Mouse (Mus musculus) forebrain, embryonic 12.5 days (tissue): ENCODE measurements around the gene Prune2. TPM values are rescaled to one million over a fixed set of nuclear protein-coding genes. Genes with fewer than 3 reads are reported as not detected.
A peak's percentile ranks its signal among the peaks of the same experiment; 100 is the strongest.

Experiments
- ATAC-seq: fragments of 200-750 bp; cut with Nextera tagmentation; 2 replicates; pipeline ENCODE4 v1.8.0; 2017; ENCODE audit warnings: moderate TSS enrichment; ENCODE audit not compliant: low FRiP score
- H3K27ac ChIP-seq: fragments of 300-500 bp; sonication (generic); 2 replicates; pipeline ENCODE4 v1.5.1; 2016; ENCODE audit warnings: mild to moderate bottlenecking
- H3K27me3 ChIP-seq: fragments of 300-500 bp; sonication (generic); 2 replicates; pipeline ENCODE4 v1.6.1; 2016; ENCODE audit warnings: mild to moderate bottlenecking
- H3K36me3 ChIP-seq: fragments of 300-500 bp; sonication (generic); replicated peaks from 2 replicates; pipeline ENCODE4 v1.6.1; 2016; ENCODE audit warnings: mild to moderate bottlenecking
- H3K4me1 ChIP-seq: fragments of 300-500 bp; sonication (generic); 2 replicates; pipeline ENCODE4 v1.6.1; 2016
- H3K4me2 ChIP-seq: fragments of 300-500 bp; sonication (generic); 2 replicates; pipeline ENCODE4 v1.6.1; 2016; ENCODE audit warnings: mild to moderate bottlenecking, moderate library complexity
- H3K4me3 ChIP-seq: fragments of 300-500 bp; sonication (generic); replicated peaks from 2 replicates; pipeline ENCODE4 v1.5.1; 2016; ENCODE audit warnings: mild to moderate bottlenecking
- H3K9ac ChIP-seq: fragments of 300-500 bp; sonication (generic); 2 replicates; pipeline ENCODE4 v1.6.1; 2016; ENCODE audit warnings: mild to moderate bottlenecking
- H3K9me3 ChIP-seq: fragments of 300-500 bp; sonication (generic); 2 replicates; pipeline ENCODE4 v1.6.1; 2016
- WGBS: fragments of 180-500 bp; shearing (Covaris S2); methylation state at CpG from one replicate; pipeline ENCODE4 v1.1.7; 2016; 5-methylcytosine and 5-hydroxymethylcytosine counted together
- polyA plus RNA-seq: library from polyadenylated mRNA; unstranded; fragments of >200 nt; fragmentation: Nextera tagmentation; extraction: Ambion mirVana; gene quantifications from 2 replicates; pipeline ENCODE4 v1.2.1, GENCODE M21; 2016

The Prune2 gene
- polyA plus RNA-seq, 1 experiment from 2014 or later = 2.8 TPM

DNA sequence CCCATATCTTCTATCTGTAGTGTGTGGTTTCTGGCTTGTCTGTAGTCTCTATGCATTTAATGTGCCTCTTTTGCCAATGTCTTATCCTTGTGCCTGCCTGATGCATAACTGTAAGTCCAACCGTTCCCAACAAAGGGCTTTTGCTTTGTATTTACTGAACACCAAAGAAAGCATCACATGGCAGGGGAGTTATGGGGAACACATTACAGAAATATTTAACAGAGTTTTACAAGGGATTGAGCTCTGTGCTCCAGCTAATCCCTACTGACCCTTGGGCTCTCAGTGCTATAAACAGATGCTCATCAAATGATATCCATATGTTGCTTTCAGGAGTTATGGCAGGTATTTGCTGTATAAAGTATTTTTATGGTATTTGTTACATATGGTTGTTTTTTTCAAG lies 116.3 kb downstream of the Prune2 start:
- WGBS = 79% methylated on average over 1 of the region's 1 CpGs
- no peak overlapping the region for H3K4me3 ChIP-seq
- no peaks in the 10 kb centered on the region for H3K36me3 ChIP-seq
- H3K9ac ChIP-seq = no peak overlapping the region
- no peak overlapping the region for H3K27ac ChIP-seq
- no peaks in the 10 kb centered on the region for H3K9me3 ChIP-seq
- no peaks in the 10 kb centered on the region for H3K27me3 ChIP-seq
- no peak for ATAC-seq
- H3K4me1 ChIP-seq = no peaks in the 10 kb centered on the region
- no peak overlapping the region for H3K4me2 ChIP-seq

DNA sequence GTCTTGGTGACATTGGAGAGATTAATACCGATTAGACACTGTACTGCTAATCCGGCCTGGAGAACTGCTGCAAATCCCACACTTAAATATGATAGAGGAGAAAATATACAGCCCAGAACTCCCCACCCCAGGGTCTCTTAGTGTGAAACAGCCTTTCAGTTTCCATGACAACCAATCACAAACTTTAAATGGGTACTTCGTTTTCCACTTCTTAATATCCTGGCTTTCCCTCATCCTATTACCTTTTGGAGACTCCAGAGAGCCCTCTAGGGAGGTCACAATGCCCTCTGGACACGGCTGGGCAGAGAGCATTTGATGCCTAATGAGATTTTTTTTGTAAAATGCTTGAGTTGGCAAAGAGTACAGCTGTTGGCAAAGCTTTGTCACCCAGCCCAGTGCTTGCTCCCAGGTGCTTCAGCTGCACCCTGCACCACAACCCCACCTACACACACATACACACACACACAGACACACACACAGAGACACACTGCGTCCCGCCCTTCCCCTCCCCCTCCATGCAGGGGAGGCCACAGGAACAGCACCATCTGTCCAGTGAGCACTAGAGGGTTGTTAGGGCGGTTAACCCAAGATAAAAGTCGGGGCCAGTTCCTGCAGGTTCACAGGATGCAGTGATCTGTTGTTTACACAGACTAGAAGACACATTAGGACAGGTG lies 122.9 kb downstream of the Prune2 start:
- 55% methylated on average over 8 of the region's 8 CpGs for WGBS
- H3K27me3 ChIP-seq = no peaks in the 10 kb centered on the region
- H3K4me3 ChIP-seq = no peak overlapping the region
- no peaks in the 10 kb centered on the region for H3K36me3 ChIP-seq
- no peak for ATAC-seq
- H3K27ac ChIP-seq = no peak overlapping the region
- H3K9me3 ChIP-seq = no peaks in the 10 kb centered on the region
- H3K4me1 ChIP-seq = peaks cover 10% of the 10 kb centered on the region; the same call in 1 of the 2 replicates
- no peak overlapping the region for H3K4me2 ChIP-seq
- H3K9ac ChIP-seq = no peak overlapping the region

DNA sequence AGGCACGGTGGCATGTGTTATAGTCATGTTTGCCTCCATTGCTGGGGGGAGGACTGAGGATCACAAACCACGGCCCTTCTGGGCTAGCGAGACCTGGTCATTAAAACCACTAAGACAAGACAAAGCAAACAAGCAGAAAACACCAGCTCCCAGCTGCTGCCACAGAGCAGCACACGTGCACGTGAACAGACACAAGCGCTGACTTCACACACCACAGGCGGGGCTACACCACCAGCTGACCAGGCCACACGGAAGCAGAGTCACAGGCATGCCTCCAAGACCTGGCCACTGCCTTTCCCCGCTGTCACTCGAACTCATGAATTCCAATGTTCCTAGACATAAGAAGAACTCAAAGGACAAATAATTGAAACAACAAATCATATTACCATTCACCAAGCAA lies 125.5 kb downstream of the Prune2 start:
- H3K36me3 ChIP-seq = no peaks in the 10 kb centered on the region
- H3K4me3 ChIP-seq = no peak overlapping the region
- H3K4me1 ChIP-seq = peaks cover 10% of the 10 kb centered on the region; the same call in 1 of the 2 replicates
- H3K9me3 ChIP-seq = no peaks in the 10 kb centered on the region
- no peak for ATAC-seq
- no peaks in the 10 kb centered on the region for H3K27me3 ChIP-seq
- H3K27ac ChIP-seq = no peak overlapping the region
- H3K4me2 ChIP-seq = no peak overlapping the region
- no peak overlapping the region for H3K9ac ChIP-seq
- 88% methylated on average over 10 of the region's 10 CpGs for whole genome bisulfite sequencing

DNA sequence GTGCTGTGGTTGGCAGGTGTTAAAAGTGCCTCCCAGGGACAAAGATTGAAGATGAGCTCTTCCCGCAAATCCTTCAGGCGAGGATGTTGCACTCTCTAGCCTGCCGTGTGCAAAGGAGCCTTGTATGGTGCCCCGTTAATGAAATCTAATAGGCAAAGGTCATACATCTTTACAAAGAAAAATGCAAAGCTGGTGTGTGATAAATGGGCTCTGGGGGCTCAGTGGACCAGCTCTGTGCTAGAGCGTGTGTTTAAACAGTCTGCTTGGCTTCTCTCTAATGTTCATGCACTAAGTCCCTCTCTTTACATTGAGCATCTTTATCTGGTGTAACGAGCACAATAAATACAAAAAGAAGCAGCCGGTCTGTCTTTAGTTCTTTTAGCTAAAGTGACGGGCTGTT lies 138.1 kb downstream of the Prune2 start:
- Histone ChIP-seq H3K27ac (no peak overlapping the region), H3K4me2 (no peak overlapping the region), H3K27me3 (no peaks in the 10 kb centered on the region), H3K4me3 (no peak overlapping the region), H3K9me3 (no peaks in the 10 kb centered on the region), H3K36me3 (no peaks in the 10 kb centered on the region), H3K9ac (no peak overlapping the region), H3K4me1 (peaks cover 11% of the 10 kb centered on the region; the same call in 1 of the 2 replicates)
- WGBS = 26% methylated on average over 8 of the region's 8 CpGs
- ATAC-seq = no peak

DNA sequence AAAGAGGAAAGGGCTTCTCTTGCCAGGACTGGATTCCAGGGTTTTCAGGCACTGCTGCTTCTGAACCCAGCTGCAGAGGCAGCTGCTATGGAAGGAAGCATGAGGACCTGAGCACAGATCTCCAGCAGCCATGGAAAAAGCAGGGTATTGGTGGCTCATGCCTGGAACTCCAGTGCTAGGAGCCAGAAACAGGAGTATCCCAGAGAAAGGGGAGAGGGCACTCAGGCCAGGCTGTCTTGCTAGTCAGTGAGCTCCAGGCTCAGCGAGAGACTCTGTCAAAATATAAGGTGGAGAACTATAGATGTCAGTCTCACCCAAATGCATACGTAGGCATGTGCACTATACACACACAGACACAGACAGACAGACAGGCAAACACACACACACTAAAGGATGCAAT lies 140.4 kb downstream of the Prune2 start:
- no peak overlapping the region for H3K4me2 ChIP-seq
- no peaks in the 10 kb centered on the region for H3K27me3 ChIP-seq
- no peak overlapping the region for H3K9ac ChIP-seq
- ATAC-seq = no peak
- WGBS = 90% methylated on average over 2 of the region's 2 CpGs
- no peak overlapping the region for H3K4me3 ChIP-seq
- no peaks in the 10 kb centered on the region for H3K36me3 ChIP-seq
- no peak overlapping the region for H3K27ac ChIP-seq
- H3K9me3 ChIP-seq = no peaks in the 10 kb centered on the region
- peaks cover 11% of the 10 kb centered on the region; the same call in 1 of the 2 replicates for H3K4me1 ChIP-seq

DNA sequence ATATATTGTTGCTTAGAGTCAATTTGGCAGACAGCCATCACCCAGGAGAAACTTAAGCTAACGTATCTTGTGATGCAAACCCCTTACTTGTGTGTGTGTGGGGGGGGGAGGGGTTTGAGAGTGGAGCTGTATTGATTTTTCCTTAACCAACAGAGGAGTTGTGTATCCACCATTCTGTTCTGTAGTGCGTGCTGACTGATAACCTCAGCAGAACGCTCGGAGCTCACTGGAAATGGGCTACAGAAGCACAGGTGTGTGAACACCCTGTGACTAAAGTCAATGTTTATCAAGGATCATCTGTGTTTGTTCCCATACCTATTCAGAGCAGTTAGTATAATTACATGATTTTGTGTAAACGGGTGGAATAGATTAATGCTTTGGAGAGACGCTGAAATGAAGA lies 141.3 kb downstream of the Prune2 start:
- Histone ChIP-seq H3K27ac (no peak overlapping the region), H3K4me3 (no peak overlapping the region), H3K9me3 (no peaks in the 10 kb centered on the region), H3K27me3 (no peaks in the 10 kb centered on the region), H3K36me3 (no peaks in the 10 kb centered on the region), H3K9ac (no peak overlapping the region), H3K4me2 (no peak overlapping the region), H3K4me1 (peaks cover 11% of the 10 kb centered on the region; the same call in 1 of the 2 replicates)
- 85% methylated on average over 6 of the region's 6 CpGs for WGBS
- no peak for ATAC-seq

DNA sequence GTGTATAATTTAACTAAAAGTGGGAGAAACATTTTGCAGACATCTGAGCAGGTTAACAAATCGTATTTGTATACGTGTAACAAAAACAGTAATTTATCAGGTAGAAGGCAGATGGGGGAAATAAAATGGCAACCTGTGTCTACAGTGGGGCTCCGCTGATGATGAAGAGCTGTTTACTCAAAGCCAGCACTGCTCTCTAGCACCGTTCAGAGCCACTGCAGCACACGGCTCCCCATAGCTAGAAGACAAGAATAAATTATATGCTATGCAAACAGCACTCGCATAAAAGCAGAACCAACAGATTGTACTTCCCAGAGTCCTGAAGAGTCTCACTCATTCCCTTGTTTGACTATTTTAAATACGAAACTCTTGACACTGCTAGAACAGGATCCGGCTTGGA lies 152.9 kb downstream of the Prune2 start:
- WGBS = 86% methylated on average over 8 of the region's 8 CpGs
- Histone ChIP-seq H3K4me1 (no peaks in the 10 kb centered on the region), H3K27ac (no peak overlapping the region), H3K4me3 (no peak overlapping the region), H3K9me3 (no peaks in the 10 kb centered on the region), H3K36me3 (no peaks in the 10 kb centered on the region), H3K4me2 (no peak overlapping the region), H3K27me3 (no peaks in the 10 kb centered on the region), H3K9ac (no peak overlapping the region)
- ATAC-seq = no peak

DNA sequence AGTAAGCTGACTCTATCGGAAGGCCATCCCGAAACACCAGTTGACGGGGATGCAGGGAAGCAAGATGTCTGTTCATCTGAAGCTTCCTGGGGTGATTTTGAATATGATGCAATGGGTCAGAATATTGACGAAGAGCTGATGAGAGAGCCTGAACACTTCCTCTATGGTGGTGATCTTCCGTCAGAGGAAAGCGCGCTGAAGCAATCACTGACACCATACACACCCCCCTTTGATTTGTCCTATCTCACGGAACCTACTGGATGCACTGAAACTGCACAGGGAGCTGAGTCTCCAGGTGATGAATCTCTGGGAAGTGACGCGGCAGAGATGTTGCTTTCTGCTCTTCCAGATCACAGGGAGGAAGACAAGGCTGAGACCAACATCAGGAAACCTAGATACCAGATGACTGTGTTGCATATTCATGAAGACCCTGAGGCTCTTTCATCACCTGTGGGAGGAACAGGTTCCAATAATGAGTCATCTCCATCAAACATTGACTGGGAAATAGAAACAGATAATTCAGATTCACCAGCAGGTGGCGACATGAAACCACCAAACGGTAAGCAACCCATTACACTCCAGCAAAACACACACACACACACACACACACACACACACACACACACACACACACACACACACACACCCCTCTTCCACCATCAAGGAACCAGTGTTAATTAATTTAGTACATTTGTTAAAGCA lies 168.3 kb downstream of the Prune2 start:
- H3K4me1 ChIP-seq = no peaks in the 10 kb centered on the region
- no peak overlapping the region for H3K4me3 ChIP-seq
- no peak overlapping the region for H3K9ac ChIP-seq
- no peaks in the 10 kb centered on the region for H3K36me3 ChIP-seq
- peak; percentile 44; the same call in 1 of the 2 replicates for ATAC-seq
- H3K9me3 ChIP-seq = no peaks in the 10 kb centered on the region
- H3K4me2 ChIP-seq = no peak overlapping the region
- 72% methylated on average over 12 of the region's 12 CpGs for WGBS
- H3K27me3 ChIP-seq = peaks cover 6% of the 10 kb centered on the region; the same call in 1 of the 2 replicates
- no peak overlapping the region for H3K27ac ChIP-seq

DNA sequence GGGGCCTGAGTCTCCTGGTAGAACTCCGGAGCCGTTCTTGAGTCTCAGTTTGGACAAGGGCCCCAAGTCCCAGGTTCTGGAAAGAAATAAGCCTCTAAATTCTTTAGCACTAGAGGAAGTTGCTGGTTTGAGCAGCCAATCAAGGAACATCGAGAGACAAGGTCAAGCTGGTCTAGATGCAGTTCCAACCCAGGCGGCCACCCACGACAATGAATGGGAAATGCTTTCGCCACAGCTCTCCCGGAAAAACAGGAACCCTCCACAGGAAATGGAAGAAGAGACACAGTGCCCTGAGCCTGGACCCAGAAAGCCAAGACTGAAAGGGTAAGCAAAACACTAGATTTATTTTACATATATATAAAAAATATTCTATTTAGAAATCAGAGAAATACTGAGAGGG lies 169.5 kb downstream of the Prune2 start:
- Histone ChIP-seq H3K9ac (no peak overlapping the region), H3K27ac (no peak overlapping the region), H3K4me3 (no peak overlapping the region), H3K36me3 (no peaks in the 10 kb centered on the region), H3K4me2 (no peak overlapping the region), H3K27me3 (peaks cover 6% of the 10 kb centered on the region; the same call in 1 of the 2 replicates), H3K4me1 (no peaks in the 10 kb centered on the region), H3K9me3 (no peaks in the 10 kb centered on the region)
- WGBS = 89% methylated on average over 7 of the region's 7 CpGs
- no peak for ATAC-seq

DNA sequence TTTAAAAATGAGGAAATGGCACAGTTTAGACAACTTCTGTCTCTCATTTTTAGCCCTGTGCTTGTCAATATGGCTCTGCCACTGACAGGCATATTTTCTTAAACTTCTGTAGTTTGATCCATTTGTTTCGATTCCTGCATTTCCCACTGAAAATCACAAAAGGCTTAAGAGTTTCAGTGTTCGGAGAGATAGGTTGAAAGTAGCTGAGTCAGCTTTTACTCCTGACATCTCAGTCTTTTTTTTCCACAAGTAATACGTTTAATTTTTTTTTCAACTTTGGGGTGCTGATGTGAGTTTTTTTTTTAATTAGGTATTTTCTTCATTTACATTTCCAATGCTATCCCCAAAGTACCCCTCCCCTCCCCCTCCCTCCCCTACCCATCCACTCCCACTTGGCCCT lies 174.6 kb downstream of the Prune2 start:
- ATAC-seq = no peak
- H3K9ac ChIP-seq = no peak overlapping the region
- no peaks in the 10 kb centered on the region for H3K36me3 ChIP-seq
- no peaks in the 10 kb centered on the region for H3K9me3 ChIP-seq
- no peak overlapping the region for H3K4me3 ChIP-seq
- no peaks in the 10 kb centered on the region for H3K27me3 ChIP-seq
- H3K4me1 ChIP-seq = no peaks in the 10 kb centered on the region
- H3K4me2 ChIP-seq = no peak overlapping the region
- H3K27ac ChIP-seq = no peak overlapping the region
- 90% methylated on average over 3 of the region's 3 CpGs for WGBS

DNA sequence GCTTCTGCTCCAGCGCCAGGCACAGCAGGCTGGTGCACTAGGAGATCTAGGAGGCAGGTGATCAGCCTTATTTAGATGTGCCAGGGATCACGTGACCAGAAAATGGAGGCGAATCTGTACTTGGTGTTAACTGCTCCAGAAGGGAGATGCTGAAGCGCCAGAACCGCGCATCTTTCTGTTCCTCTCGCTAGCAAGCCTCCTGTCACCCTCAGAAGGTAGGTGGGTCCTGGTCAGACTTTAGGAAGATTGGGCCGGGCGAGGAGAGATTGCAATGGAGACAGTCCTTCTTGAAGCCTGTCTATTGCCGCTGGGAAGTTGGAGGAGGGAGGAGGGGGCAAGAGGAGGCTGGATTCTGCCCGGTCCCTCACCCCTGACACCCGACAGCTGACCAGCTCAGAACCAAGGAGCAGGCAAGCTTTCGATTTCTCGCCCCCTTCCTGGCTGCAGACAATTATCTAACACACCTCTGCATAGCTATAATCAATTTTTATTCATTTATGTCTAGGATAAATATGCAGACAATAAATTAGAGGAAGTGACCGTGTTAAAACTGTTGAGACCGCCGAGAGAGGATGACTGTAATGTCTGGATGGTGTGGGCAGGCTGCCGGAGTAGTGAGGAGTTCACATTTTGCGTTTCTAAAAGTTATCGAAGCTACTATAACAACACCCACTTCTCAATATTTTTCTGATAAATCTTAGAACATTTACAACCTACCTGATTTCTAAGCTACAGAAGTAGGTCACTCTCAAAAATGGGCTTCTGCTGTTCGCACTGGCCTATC lies 181.0 kb downstream of the Prune2 start:
- H3K4me2 ChIP-seq = peak overlapping the region; percentile 69
- peaks cover 5% of the 10 kb centered on the region; the same call in 1 of the 2 replicates for H3K4me1 ChIP-seq
- H3K27ac ChIP-seq = no peak overlapping the region
- H3K36me3 ChIP-seq = no peaks in the 10 kb centered on the region
- no peaks in the 10 kb centered on the region for H3K27me3 ChIP-seq
- peak; percentile 93 for ATAC-seq
- WGBS = 11% methylated on average over 21 of the region's 21 CpGs
- peak overlapping the region; percentile 46 for H3K4me3 ChIP-seq
- peak overlapping the region; percentile 53 for H3K9ac ChIP-seq
- H3K9me3 ChIP-seq = no peaks in the 10 kb centered on the region

DNA sequence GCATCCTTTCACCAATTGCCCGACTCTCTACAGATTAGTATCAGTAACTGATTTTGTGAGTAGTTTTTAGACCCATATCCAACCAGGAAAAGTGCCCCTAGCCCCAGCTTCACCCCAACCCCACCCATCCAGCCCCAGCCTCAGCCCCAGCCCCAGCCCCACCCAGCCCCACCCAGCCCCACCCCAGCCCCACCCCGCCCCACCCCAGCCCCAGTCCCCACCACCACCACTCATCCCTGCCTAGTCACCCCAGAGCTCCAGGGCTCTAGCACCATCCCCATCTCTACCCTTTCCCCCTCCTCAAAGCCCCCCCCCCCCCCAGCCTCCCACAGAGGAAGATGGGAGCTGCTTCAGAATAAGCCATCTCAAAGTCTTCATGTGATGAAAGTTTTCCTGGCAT lies 181.7 kb downstream of the Prune2 start:
- WGBS = 38% methylated on average over 1 of the region's 2 CpGs
- Histone ChIP-seq H3K9me3 (no peaks in the 10 kb centered on the region), H3K4me3 (no peak overlapping the region), H3K36me3 (no peaks in the 10 kb centered on the region), H3K9ac (no peak overlapping the region), H3K27me3 (no peaks in the 10 kb centered on the region), H3K27ac (no peak overlapping the region), H3K4me2 (no peak overlapping the region), H3K4me1 (peaks cover 5% of the 10 kb centered on the region; the same call in 1 of the 2 replicates)
- ATAC-seq = no peak
